Mouse (Mus musculus): Measurements from ENCODE around the gene B4galnt4. TPM values are rescaled to one million over a fixed set of nuclear protein-coding genes. Genes with fewer than 3 reads are reported as not detected.
A peak's percentile ranks its signal among the peaks of the same experiment; 100 is the strongest.
"Not testable (repeated sequence)": the region's sequence is repeated elsewhere in the genome, so short reads cannot be mapped to it uniquely, and the experiment has no call there.

The B4galnt4 gene
- total RNA-seq (2021), result 10 to 100 TPM; 80.7 to 96.2 TPM

GRCm38 (mm10) chr7:141060426-141061242, at the start of gene B4galnt4:
TSS of gene B4galnt4 (plus strand) at chr7:141061104.
- DNase-seq (ENCODE audit: extremely low spot score in 1 of 2, low spot score in 1 of 2), result peak; percentile 79 to 85

DNA sequence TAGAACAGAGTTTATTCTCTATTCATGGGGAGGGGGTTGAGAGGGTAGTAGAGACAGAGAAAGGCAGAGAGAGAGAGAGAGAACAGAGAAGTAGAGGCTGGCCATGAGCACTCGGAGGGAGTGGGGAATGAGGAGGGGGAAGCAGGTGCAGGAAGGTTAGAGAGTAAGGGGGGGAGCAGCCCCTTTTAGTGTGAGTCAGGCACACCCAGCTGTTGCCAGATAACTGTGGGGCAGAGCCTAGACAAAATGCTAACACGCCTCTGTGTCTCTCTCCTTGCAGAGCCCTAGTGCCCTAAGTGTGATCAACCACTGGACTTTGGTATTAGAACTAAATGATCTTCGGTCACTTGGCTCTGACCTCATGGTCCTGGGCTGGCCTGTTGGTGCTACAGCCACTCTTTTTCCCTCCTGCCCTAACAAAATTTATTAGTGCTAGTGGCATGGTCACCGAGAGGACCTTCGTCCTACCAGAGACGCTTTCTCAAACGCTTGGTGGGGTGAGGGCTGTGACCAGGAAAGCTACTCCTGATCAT, 49.6 kb upstream of the B4galnt4 start:
- no peak for DNase-seq (ENCODE audit: extremely low spot score in 1 of 2, low spot score in 1 of 2)

DNA sequence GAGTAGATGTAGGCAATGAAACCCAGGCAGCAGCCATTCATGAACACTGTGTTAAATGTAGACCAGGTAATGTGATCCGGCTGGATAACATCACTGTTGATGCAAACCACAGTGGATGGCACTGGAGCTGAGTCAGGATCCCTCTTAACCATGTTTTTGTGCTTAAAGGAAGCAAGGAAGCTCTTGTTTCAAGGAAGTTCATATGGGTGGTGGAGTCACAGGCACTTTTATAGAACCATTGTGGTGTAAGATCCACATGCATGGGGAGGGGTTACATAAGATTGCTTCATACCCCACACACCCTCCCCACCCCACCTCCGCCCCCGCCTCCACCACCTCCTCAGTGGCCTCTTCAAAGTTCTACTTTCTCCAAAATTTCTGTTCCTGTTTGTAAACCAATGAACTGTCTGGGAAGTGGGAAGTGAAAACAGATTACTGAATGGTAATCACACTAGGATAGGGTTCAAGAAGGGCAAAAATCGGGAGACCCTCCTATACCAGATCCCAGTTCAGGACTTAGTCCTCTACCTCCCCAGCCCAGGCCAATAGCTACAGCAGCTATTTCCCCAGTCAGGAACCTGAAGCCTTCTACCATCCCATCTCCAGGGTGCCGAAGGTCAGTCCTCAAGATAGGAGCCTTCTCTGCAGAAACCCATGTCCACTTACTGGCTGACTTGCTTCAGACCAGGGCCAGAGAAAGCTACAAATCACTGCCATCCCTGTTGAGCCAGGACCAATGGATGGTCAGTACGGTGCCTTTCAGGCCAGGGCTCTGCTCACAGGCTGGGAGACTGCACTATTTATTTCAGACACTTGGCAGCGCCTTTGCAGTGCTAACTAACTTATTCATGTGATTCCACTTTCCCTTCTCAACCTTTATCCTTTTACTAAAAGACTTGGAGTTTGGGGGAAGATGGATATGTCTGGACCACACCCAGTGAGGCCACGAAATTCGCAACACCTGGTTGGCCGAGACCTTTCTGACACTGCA, 43.9 kb upstream of the B4galnt4 start:
- DNase-seq (ENCODE audit: extremely low spot score in 1 of 2, low spot score in 1 of 2), result no peak

DNA sequence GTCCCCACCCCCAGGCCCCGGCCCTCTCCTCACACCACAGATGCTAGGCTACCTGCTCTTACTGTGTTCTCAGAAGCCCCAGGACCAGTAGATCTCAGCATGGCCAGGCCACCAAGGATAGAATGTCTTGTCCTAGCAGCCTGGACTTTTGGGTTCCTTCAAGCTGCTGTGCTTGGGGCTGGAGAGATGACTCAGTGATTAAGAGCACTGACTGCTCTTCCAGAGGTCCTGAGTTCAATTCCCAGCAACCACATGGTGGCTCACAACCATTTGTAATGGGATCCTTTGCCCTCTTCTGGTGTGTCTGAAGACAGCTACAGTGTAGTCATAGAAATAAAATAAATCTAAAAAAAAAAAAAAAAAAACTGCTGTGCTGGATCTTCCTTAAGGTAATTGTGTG, 43.1 kb upstream of the B4galnt4 start, which contains the start of gene Ifitm6:
TSS of gene Ifitm6 (minus strand) at position 101 of the 400 bp plus-strand sequence.
- DNase-seq (ENCODE audit: extremely low spot score in 1 of 2, low spot score in 1 of 2), result not testable (repeated sequence)

DNA sequence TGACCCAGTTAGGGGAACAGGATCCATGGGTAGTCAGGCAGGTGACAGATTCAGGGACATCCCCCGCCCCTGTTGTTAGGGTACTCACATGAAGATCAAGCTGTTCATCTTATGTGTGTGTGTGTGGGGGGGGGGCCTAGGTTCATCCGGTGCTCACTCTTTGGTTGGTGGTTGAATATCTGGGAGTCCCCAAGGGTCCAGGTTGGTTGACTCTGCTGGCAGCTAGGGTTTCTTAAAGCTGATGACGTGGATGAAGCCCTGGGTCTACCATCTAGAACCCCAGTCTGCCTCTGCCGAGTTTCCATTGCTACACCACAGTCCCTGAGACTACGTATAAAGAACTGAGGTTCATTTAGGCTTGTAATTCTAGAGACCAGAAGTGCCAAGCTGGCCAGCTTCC, 41.9 kb upstream of the B4galnt4 start:
- DNase-seq (ENCODE audit: extremely low spot score in 1 of 2, low spot score in 1 of 2), result no peak

DNA sequence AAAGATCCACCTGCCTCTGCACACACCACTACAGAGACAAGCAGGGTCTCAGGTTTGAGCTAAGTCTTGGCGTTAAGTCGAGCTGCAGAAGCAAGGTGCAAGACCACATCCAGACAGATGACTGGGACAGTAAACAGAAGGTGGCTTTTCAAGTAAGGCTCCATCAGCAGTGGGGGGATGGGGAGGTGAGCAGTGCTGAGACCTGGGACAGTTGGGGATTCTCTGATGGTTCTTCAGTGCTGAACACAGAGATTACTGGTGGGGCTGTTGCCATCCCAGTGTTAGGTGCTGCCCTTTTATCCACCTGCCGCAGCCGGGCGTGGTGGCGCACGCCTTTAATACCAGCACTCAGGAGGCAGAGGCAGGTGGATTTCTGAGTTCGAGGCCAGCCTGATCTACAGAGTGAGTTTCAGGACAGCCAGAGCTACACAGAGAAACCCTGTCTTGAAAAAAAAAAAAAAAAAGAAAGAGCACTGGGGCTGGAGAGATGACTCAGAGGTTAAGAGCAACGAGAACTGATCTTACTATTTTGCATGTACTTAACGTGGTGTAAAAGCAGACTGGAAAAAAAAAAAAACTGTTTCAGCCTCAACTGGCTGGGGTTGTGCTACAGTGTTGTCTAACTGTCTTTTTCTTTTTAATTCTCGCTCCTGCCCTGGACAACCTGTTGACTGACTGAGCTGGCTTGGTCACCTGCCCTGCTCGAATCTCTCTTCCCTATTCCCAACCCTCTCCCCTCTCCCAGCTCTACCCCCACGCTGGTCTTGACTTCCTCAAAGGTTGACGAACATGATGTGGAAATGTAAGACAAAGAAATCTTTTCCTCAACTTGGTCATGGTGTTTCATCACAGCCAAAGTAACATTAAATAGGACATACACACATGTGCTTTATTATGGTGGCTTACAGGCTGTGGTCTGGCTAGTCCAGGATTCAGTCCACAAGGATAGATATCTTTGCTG, 39.1 kb upstream of the B4galnt4 start:
- DNase-seq (ENCODE audit: extremely low spot score in 1 of 2, low spot score in 1 of 2), result no peak

- DNase-seq (ENCODE audit: extremely low spot score in 1 of 2, low spot score in 1 of 2), result no peak
Observed at GRCm38 (mm10) chr7:141024865-141025838, 35.8 kb upstream of the B4galnt4 start.

DNA sequence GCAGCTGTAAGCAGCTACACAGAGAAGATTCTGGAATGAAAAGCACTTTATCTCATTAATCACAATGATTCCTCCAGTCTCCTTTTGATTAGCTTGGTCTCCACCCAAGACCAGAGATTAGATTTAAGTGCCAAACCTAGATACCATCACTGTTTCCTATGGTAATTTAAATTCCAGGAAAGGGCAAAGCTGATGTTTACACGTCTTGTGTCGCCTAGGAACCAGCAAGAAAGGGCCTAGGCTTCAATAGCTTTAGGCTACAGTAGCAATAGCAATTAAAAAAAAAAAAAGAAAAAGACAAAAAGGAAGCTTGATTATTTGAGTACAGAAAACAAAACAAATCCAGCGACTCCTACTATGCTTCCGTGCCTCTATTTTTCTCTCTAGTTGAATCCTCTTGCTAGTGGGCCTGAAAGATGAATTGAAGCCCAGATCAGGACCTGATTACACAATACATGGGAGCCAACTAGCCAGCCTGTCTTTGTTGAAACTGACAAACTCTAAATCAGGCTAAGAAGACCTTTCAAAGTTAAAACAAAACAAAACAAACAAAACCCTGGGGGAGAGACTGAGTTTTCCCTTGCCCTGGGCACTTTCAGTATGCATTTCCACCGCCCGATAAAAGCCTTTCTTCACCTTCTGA, 34.7 kb upstream of the B4galnt4 start:
- no peak for DNase-seq (ENCODE audit: extremely low spot score in 1 of 2, low spot score in 1 of 2)

- no peak for DNase-seq (ENCODE audit: extremely low spot score in 1 of 2, low spot score in 1 of 2)
Observed at GRCm38 (mm10) chr7:141026740-141027098, 34.2 kb upstream of the B4galnt4 start.

DNA sequence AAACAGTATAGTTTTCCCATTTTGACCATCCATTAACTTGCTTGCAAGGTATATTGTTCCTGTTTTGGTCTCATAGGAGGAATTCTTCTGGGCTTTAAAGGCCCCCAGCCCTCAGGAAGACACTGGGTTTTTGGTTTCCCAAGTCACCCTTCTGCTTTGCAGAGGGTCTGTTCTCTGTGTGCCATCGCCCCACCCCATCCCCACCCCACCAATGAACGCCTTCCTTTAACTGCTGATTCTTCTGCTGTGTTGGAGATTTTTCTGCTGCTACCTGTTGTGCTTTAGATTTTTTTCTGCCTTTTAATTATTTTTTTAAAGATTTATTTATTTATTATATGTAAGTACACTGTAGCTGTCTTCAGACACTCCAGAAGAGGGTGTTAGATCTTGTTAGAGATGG, 32.1 kb upstream of the B4galnt4 start, which contains the start of gene Gm17387:
TSS of gene Gm17387 (plus strand) at position 301 of the 400 bp plus-strand sequence.
- DNase-seq (ENCODE audit: extremely low spot score in 1 of 2, low spot score in 1 of 2), result no peak

DNA sequence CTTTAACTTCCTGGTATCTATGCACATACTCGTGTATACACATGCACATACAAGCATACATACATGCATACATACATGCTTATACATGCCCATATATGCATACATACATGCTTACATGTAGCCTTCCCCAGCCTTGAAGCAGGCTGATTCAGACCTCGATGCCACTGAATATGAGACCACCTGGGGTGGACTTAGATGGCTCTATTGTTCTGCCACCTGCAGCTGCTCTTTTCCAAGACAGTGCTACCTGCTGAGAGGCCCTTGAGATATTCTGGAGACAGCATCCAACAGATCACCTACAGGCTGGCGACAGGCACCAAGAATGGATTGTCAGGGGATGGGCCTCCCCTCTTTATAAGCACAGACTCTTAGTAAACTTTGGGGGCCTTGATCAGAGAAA, 30.5 kb upstream of the B4galnt4 start:
- DNase-seq (ENCODE audit: extremely low spot score in 1 of 2, low spot score in 1 of 2), result no peak

DNA sequence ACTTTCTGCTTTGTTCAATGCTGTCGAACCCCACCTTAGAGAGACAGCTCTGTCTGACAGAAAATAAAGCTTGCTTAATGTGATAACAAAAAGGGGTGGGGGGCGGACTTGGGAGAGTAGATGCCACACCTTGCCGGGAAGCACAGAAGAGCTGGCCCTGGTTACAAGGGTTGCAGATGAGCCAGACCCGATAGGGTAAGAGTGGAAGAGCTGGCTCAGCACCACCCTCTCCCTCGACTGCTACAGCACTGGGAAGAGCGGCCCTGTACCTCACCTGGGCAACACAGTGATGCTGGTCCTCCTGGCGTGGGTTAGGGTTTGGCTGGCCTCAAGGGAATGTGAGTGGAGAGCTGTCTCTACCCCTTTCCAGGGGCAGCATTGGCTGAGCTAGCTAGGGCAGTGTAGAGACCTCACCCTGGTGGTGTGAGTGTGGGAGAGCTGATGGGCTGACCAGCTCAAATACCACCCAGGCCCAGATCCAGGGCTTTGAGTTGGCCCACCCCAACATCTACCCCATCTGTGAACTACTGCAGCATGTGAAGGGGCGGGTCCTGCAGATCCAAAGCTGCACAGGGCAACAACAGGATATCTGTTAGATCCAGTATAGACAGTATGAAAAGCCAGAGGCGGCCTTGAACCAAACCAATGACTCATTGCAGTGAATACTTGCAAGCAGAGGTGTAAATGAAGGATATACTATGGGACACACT, 28.3 kb upstream of the B4galnt4 start:
- DNase-seq (ENCODE audit: extremely low spot score in 1 of 2, low spot score in 1 of 2), result no peak

GRCm38 (mm10) chr7:141036624-141037023, 24.3 kb upstream of the B4galnt4 start:
- not testable (repeated sequence) for DNase-seq (ENCODE audit: extremely low spot score in 1 of 2, low spot score in 1 of 2)

DNA sequence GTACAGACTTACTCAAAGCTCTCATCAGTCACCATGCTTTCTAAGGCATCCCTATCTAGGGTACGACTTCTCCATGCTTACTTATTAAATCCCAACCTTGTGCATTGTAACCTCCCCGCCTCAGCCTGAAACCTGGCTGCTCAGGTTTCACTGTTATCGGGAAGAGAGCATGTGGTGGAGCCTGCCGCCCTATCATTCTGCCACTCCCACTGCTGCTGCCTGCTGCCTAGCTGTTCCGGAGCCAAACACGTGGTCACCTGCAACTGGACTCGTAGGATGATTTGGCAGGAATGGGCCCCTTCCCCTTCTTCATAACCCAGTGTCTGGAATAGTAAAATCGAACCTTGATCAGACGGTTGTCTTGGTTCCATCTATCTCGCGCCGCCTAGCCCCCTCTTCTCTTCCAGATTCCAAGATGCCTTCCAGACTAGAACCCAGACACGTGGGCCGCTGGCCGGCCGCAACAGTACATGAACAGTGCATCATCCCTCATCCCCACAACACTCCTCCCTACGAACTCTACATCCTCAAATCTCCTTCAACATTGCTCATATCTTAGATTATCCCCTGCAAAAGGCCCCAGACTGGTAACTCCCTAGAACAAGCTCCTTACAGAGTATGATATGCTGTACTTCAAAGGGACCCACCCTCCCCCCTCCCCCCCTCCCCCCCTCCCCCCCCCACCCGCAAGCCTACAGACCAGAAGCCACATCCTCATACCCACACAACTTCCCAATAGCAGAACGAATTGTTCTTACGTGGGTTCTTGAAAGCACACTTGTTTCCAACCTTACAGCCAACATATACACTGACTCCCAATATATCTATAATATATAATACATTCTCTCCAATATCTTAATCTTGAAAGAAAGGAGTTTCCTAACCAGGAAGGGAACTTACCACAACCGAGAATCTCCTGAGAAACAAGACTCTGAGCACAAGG, 22.5 kb upstream of the B4galnt4 start:
- DNase-seq (ENCODE audit: extremely low spot score in 1 of 2, low spot score in 1 of 2), result no peak

DNA sequence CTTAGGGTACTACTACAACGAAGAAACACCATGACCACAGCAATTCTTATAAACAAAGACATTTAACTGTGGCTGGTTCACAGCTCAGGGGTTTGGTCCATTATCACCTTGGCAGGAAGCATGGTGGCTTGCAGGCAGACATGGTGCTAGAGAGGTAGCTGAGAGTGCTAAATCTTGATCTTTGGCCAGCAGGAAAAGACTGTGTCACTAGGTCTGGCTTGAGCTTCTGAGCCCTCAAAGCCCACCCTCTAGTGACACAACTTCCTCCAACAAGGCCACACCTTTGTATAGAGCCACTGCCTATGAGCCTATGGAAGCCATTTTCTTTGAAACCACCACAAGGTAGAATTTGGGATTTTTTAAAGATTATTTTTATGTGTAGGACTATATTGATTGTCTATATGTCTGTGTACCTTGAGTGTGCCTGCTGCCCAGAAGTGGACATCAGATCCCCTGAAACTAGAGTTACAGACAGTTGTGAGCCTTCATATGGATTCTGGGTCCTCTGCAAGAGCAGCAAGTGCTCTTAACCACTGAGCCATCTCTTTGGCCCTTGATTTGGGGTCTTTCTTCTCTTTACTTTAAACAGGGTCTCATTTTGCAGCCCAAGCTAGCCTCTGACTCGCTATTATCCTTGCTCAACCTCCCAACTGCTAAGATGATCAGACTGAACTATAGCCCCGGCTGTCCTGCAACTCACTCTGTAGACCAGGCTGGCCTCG, 21.4 kb upstream of the B4galnt4 start:
- no peak for DNase-seq (ENCODE audit: extremely low spot score in 1 of 2, low spot score in 1 of 2)
